Mouse (Mus musculus) embryonic fibroblast, embryonic 13.5 days (primary cell): ENCODE measurements at regions not wholly inside any gene's neighbourhood (a gene's known extent, or its start where the extent isn't known, plus 50 kb on each side); places are given as distances from the start of the nearest gene placed in this dataset.

Experiments used
- CTCF ChIP-seq: IDR thresholded peaks from 2 replicates; pipeline ENCODE4 v1.5.1; 2011; ENCODE audit warnings: mild to moderate bottlenecking, control low read depth, low read length, moderate library complexity, borderline replicate concordance; ENCODE audit not compliant: insufficient read depth
- POLR2A ChIP-seq: IDR thresholded peaks from 2 replicates; pipeline ENCODE4 v1.6.1; 2011; ENCODE audit warnings: low read depth, mild to moderate bottlenecking, control low read depth, low read length, moderate library complexity

DNA sequence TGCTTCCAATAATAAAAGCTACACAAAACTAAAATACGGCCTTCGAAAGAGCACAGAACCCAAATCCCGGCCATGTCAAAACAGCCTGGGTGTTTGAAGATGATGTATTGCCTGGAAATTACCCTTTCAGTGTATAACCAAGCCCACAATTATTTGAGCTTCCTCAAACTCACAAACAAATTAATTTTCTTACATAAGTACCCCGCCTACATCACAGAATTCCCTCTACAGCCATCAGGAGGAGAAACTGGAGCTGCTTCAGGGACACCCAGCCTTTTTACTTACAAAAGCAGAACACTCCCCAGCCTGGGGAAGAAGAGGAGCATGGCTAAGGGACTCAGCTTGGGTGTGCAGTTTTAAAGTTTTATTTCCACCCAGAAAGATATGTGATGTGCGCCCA is 207.6 kb upstream of the Daam1 start:
- no peak for TF ChIP-seq POLR2A
- no peak for TF ChIP-seq CTCF
